Mouse (Mus musculus): ENCODE data around the gene Pi4k2b.

- TF ChIP-seq CTCF (IDR thresholded peaks at IDR 0.05; ENCODE audit: control insufficient read depth, insufficient read depth, insufficient read length) (no peak), MAX (IDR thresholded peaks at IDR 0.05) (no peak), FOSL1 (IDR thresholded peaks at IDR 0.05; ENCODE audit: insufficient read depth, low read length, poor library complexity, severe bottlenecking) (no peak), USF1 (IDR thresholded peaks at IDR 0.05; ENCODE audit: low read depth) (no peak), MYOD1 (IDR thresholded peaks at IDR 0.05; ENCODE audit: control insufficient read depth, insufficient read length, low read depth) (no peak), CEBPB (IDR thresholded peaks at IDR 0.05; ENCODE audit: low read depth) (no peak)
Observed at GRCm38 (mm10) chr5:52799274-52799985, 58.1 kb downstream of the Pi4k2b start.

All from C2C12 (cell line).